Mouse (Mus musculus) intestine, embryonic 15.5 days (tissue): ENCODE data around the gene Rab3gap1. TPM values are rescaled to one million over a fixed set of nuclear protein-coding genes. Genes with fewer than 3 reads are reported as not detected.

Source experiments
- ATAC-seq: fragments of 200-750 bp; cut with Nextera tagmentation; 2 replicates; pipeline ENCODE4 v1.8.0; 2017; ENCODE audit warnings: moderate TSS enrichment, moderate library complexity
- H3K27ac ChIP-seq: fragments of 300-500 bp; sonication (generic); 2 replicates; pipeline ENCODE4 v1.5.1; 2015; ENCODE audit warnings: mild to moderate bottlenecking, inconsistent platforms
- H3K27me3 ChIP-seq: fragments of 300-500 bp; sonication (generic); replicated peaks from 2 replicates; pipeline ENCODE4 v1.6.1; 2015; ENCODE audit warnings: inconsistent platforms
- H3K36me3 ChIP-seq: fragments of 300-500 bp; sonication (generic); 2 replicates; pipeline ENCODE4 v1.6.1; 2015; ENCODE audit warnings: inconsistent platforms
- H3K4me1 ChIP-seq: fragments of 300-500 bp; sonication (generic); replicated peaks from 2 replicates; pipeline ENCODE4 v1.6.1; 2015; ENCODE audit warnings: inconsistent platforms
- H3K4me2 ChIP-seq: fragments of 300-500 bp; sonication (generic); replicated peaks from 2 replicates; pipeline ENCODE4 v1.6.1; 2015; ENCODE audit warnings: mild to moderate bottlenecking, inconsistent platforms
- H3K4me3 ChIP-seq: fragments of 300-500 bp; sonication (generic); replicated peaks from 2 replicates; pipeline ENCODE4 v1.5.1; 2015; ENCODE audit warnings: inconsistent platforms
- H3K9ac ChIP-seq: fragments of 300-500 bp; sonication (generic); 2 replicates; pipeline ENCODE4 v1.6.1; 2015; ENCODE audit warnings: inconsistent platforms
- H3K9me3 ChIP-seq: fragments of 300-500 bp; sonication (generic); 2 replicates; pipeline ENCODE4 v1.6.1; 2016; ENCODE audit warnings: inconsistent platforms
- WGBS: fragments of 180-500 bp; shearing (Covaris S2); methylation state at CpG from one replicate; pipeline ENCODE4 v1.1.7; 2015; 5-methylcytosine and 5-hydroxymethylcytosine counted together
- polyA plus RNA-seq: library from polyadenylated mRNA; unstranded; fragments of >200 nt; fragmentation: Nextera tagmentation; extraction: Ambion mirVana; gene quantifications from 2 replicates; pipeline ENCODE4 v1.2.1, GENCODE M21; 2015

The Rab3gap1 gene
- polyA plus RNA-seq, 1 experiment from 2014 or later, result 22.4 TPM

DNA sequence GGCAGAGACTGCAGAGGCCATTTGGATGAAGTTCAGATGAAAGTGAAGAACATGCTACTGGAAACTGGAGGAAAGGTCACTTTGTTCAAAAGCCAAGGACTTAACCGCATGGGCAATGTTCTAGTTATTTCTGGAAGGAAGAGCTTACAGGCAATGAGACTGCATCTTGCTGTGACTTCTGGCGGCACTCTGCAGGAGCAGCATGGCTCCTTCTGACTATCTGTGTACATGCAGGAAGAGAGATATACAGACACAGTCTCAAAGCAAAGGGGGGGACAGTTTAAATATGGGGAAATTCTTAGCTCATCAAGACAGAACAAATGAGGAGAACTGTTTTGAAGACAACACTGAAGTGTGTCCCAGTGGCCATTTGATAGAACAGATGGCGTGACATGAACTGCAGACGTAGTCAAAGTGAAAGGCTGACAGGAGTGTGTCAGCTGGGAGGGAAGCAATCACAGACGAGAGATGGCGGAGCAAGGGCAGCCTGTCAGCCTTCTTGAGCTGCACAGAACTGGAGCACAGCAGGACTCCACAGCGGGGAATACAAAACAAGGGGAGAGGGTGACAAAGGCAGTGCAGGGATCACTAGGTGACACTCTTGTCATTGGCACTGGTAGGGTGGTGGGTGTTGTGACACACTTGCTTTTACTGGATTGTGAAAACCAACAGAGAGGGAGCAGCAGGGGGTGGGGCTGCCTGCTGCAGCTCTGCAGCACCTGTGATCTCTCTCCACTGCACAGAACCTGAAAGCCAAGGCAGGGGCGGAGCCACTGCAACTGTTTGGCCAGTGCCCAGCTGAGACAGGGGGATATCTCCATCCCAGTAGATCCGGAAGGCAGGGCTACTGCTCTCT, 121.5 kb downstream of the Rab3gap1 start:
- Histone ChIP-seq H3K4me3 (no peak overlapping the region), H3K36me3 (no peaks in the 10 kb centered on the region), H3K4me1 (0 out of 2 replicates have a peak, but pooled peaks cover 7% of the 10 kb centered on the region), H3K9ac (no peak overlapping the region), H3K9me3 (no peaks in the 10 kb centered on the region), H3K27me3 (no peaks in the 10 kb centered on the region), H3K27ac (no peak overlapping the region), H3K4me2 (no peak overlapping the region; the same call in 1 of the 2 replicates)
- peak; percentile 83 for ATAC-seq
- 62% methylated on average over 9 of the region's 9 CpGs for WGBS

Other genes starting within 250 kb of the Rab3gap1 start
- 0.85 and 0.88 TPM in 2 replicates for gene Tmem163, start 189.2 kb upstream of the Rab3gap1 start, polyA plus RNA-seq
- gene Acmsd, start 139.4 kb upstream of the Rab3gap1 start, polyA plus RNA-seq, result 0.15 and 0.28 TPM in 2 replicates
- 57.1 and 57.7 TPM in 2 replicates for gene Ccnt2, start 94.6 kb upstream of the Rab3gap1 start, polyA plus RNA-seq
- not detected in 2 replicates for gene Map3k19, start 13.7 kb upstream of the Rab3gap1 start, polyA plus RNA-seq
- 5.7 and 6.7 TPM in 2 replicates for gene Zranb3, start 234.3 kb downstream of the Rab3gap1 start, polyA plus RNA-seq
- 56.0 and 56.3 TPM in 2 replicates for gene R3hdm1, start 234.5 kb downstream of the Rab3gap1 start, polyA plus RNA-seq